Mouse (Mus musculus) embryonic stem cell, embryonic (primary cell): Measurements from ENCODE around the gene Pkib.

Experiments
- CTCF ChIA-PET, 4 experiments: fragments of 300-600 bp in 2 of 4; fragments of 350-600 bp in 2 of 4; sonication (Branson Sonifier 250); formaldehyde crosslinking; loops; one replicate each; lab custom pipeline; 2022; ENCODE audit warnings: inconsistent platforms in 2 of 4; lab: Charles Lee
- POLR2A ChIA-PET, 4 experiments: fragments of 300-600 bp in 2 of 4; fragments of 350-600 bp in 2 of 4; sonication (Branson Sonifier 250); formaldehyde crosslinking; loops; one replicate each; lab custom pipeline; 2022; ENCODE audit warnings: antibody characterized with exemption in 4 of 4, inconsistent platforms in 1 of 4; lab: Charles Lee

Gene Pkib

DNA sequence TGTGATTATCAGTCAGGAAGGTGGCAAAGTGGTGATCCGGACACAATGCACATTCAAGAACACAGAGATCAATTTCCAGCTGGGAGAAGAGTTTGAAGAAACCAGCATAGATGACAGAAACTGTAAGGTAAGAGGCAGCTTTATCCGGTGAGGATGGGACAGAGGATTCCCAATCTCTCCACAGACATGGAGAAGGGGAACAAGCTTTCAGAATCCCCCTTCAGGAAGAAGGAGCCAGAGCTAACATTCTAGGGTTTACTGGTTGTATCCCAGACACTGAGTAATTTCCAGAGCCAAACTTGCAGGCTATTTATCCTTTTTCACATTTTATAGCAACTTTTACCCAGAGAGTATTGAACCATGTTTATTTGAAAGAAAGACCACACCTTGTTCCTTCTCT is 153.8 kb downstream of the Pkib start:
- ChIA-PET CTCF (interaction anchor here in 1 of 4 experiments (0.5 kb wide), 1 partner anchor 26 kb away, joined by 5 read pairs; no protein-coding TSS in a partner anchor), POLR2A (no interaction called here)
